Mouse (Mus musculus) right cerebral cortex, postnatal 36 days (tissue): Measurements from ENCODE around the gene Cd164.
A peak's percentile ranks its signal among the peaks of the same experiment; 100 is the strongest.

Experiments
- DNase-seq, 2 experiments: peaks; one replicate each; pipeline ENCODE4 v3.0.0; 2022; ENCODE audit warnings: low spot score in 2 of 2, mixed read lengths in 1 of 2

Gene Cd164

DNA sequence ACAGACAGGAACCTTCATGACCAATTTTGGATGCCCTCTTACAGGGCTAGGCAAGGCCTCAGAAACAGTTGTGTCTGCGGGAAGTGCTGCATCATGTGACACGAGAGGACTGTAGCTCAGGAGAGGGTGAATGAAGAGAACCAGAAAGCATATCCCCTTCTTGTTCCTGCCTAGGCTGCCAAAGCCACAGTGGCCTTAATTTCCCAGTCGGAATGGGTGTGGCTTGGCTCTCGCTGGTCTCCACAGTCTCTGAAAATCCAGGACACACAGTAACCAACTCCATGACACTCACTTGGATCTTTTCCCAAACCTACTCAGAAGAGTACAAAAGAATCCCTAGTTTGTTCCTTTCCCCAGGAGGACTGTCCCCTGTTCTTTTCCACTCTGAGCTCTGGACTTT lies 18.3 kb upstream of the Cd164 start:
- DNase-seq: no peak

DNA sequence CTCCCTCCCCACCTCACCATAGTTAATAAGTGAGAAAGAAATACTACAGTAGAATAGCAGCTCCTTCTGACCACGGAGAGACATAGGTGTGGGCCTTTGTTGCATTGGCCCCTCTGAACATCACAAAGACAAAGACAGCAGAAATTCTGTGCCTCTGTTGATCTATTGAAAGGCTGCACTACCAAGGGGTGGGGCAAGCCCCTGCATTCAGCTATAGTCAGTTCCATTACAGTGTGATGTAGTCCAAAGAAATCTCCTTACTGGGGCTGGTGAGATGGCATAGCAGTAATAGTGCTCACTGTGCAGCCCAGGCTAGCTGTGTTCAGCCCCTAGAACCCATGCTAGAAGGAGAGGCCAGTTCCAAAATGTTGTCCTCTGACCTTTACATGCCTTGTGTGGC lies 14.2 kb upstream of the Cd164 start:
- DNase-seq: no peak

DNA sequence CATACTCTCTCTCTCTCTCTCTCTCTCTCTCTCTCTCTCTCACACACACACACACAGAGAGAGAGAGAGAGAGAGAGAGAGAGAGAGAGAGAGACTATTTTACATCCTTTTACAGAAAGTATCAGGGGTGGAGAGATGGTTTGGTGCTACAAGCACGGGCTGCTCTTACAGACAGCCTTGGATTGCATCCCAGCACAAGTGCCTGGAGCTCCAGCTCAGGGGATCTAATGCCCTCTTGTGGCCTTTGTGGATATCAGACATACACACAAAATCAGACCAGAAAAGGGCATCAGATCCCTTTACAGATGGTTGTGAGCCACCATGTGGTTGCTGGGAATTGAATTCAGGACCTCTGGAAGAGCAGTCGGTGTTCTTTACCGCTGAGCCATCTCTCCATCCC lies 13.8 kb upstream of the Cd164 start:
- DNase-seq: peak in 1 of 2 experiments; percentile 53

DNA sequence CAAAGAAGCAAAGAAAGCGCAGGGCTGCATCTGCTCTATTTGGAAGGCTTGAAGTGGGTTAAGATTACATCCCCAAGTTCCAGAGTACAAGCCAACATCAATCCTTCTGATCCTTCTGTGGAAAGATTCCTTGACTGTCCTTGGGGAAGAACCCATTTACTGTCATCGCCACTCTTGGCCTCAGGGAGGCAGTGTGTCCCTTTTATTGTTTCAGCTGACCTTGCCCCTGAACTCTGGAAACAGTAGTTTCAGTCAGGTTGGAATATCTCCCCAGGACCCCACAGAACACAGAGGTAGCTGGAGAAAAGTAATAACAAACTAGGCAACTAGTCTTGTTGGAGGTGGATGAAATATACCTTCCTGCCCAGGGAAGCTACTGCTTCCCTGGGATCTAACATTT lies 10.1 kb upstream of the Cd164 start:
- DNase-seq: no peak

DNA sequence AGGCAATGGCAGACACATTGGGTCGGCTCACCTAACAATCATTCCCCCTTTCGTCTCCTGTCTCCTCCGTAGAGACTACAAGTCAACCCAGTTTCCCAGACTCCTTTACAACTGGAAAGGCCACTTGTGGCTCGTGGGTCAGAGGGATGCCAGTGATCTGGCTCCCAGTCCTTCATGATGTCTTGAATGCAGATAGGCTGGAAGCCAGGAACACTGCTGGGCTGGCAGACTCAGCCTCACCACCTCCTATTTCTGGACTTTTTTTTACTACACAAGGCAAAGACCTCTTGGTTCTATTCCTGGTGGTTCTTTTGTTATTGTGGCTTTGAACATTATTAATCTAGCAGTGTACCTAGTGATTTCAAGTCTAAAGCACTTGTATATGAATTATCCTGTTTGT lies 4.9 kb upstream of the Cd164 start:
- no peak for DNase-seq

DNA sequence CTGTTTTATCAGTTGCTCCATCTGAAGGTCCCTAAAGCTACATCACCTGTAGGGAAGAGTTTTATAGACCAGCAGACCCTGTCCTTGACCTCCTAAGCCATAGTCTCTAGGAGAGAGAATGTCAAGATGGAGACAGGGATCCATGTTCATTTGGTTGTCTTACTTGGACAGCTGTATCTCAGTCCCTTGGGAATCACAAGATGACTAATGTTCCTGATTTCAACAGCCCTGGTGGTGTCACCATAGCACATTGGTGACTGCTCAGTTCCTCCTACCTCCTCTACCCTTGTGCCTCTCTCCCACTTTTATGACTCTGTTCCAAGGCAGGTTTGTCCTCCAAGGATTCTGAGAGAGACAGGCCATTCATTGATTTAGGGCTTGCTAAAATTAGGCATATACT lies 4.3 kb upstream of the Cd164 start:
- DNase-seq: no peak

DNA sequence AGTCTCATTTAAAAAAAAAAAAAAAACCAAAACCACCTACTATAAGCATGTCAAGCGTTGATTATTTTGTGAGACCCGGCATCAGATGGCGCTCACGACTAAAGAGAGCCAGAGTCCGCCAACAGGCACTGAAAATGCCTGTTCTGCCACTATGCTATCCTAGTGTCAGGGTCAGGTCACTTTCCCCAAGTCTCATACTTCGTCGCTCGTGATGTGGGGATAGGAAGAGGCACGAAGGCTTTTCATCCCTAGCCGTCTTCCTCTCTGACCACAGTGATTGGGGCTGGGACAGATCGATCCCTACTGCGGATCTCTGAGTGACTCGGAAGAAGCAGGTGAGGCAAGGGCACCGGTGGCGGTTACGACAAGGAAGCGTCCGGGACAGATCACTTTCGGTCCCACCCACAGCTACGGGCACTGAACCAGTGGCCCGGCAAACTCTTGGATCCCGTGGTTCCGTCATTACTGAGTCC lies 670 bp upstream of the Cd164 start:
- DNase-seq: peak; percentile 23 to 56

DNA sequence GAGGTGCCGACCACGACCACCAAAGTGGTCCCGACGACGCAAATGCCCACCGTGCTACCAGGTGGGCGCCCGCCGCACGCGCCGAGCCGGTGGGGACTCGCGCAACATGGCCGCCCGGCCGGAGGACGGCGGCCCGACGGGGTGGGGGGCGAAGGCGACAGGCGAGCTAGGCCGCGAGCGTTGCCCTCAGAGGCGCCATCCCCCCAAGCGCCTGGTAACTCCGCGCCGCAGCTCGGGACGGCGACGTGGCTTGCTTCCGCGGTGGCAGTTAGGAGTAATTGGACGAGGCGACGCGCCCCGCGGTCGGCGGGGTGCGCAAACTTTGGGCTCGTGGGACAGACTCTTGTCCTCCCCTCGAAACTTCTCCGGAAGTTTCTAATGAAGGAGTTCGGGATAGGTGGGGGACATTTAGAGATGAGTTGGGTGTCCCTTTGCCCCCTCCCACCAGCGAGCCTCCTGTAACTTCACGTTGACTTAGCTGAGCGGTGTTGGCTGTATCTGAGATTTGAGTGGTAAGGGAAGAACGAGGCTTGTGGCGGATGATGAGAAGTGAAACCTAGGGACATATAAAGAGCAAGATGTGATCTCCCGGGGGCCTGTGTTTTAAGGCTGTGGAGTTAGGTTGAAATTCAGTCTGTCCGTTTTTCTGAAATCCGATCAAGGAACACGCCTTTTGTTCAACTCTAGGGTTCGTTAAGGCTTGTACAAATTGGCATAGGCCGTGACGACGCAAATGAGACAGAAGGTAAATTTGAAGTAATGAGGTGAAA lies 611 bp downstream of the Cd164 start:
- DNase-seq: peak; percentile 10 to 27

DNA sequence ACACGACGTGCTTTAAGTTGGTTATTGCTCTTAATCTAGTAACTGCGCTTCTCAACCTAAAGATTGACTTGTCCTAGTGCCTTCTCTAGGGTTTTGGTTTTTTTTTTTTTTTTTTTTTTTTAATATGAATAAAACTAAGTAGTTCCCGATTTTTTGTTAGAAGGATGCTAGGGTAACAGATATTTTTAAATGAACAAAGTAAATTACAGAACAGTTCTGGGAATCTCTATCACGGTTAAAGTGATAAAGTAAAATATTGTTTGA lies 1.1 kb downstream of the Cd164 start:
- no peak for DNase-seq

DNA sequence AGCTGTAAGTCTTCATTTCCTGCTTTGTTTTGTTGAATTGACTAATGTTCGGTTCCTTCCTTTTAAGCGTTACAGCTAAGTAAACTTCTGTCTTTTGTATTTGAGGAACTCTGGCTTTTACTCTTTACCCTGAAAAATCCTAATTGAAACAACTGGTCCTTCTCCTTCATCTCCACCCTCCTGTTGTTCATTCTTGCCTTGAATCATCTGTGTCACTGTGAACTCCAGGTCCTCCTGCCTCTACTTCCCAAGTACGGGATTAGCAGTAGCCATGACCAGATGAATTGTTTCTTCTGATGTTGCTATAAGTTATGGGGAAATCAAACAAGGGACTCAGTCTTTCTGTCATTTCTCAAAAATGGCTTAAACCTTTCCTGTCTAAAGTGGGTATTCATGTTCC lies 4.2 kb downstream of the Cd164 start:
- DNase-seq: no peak

DNA sequence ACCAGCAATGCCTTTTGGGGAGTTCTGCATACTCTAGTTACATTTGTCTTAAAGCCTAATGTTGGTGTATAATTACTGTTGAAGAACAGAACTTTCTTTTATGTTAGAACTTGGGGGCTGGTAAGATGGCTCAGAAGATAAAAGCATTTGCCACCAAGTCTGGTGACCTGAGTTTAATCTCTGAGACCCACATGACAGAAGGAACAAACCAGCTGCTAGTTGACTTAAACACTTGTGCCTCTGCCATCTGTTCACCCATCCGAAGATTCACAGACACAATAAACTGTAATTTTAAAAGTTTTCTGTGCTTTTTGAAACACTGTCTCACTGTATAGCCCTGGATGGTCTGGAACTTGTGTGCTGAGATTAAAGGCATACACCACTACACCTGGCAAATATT lies 6.5 kb downstream of the Cd164 start:
- no peak for DNase-seq

DNA sequence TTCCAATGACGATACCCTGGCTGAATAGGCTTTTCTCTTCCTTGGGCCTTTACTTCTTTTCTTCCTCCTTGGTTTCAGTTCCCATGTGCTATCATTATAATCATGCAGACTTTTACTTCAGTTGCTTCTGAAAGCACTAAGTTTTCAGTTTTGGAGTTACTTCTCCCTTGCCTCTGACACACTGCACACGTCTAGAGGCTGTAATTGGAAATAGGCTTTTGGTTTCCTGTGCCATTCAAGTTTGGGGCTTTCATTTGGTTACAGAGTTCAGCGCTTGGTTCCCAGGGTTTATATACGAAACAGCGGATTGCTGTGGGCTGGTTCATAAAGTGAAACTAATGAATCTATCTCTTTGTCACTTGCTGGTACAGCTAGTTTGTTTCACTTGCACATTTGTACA lies 10.8 kb downstream of the Cd164 start:
- DNase-seq: no peak

DNA sequence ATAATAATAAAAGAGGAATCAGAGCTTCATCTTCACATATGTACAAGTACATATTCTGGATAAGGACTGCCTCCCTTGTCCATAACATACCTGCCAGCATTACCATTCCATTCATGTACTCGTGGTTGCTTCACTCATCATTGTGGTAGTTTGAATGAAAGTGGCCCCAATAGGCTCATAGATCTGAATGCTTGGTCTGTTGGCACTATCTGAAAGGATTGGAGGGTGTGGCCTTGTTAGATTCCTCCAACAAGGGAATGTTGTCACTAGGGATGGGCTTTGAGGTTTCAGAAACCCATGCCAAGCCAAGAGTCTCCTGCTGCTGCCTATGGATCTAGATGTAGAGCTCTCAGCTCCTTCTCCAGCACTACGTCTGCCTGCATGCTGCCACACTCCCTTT lies 16.8 kb downstream of the Cd164 start:
- no peak for DNase-seq

DNA sequence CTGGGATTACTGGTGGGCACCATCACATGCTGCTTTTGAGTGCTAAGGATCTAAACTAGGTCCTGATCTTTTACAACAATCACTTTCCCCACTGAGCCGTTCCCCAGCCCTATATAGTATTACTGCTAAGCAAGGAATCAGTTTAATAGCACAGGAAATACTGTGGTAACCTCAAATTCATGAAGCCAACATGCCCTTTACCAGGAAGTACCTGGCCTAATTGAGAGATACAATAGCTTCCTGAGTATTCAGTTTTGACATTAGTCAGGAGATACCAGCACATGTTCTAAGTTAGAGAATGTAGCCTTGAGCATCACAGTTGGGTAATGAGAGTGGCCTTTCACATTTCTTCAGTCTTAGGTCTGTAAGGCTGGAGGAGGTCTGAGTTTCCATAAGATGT lies 17.5 kb downstream of the Cd164 start:
- no peak for DNase-seq

DNA sequence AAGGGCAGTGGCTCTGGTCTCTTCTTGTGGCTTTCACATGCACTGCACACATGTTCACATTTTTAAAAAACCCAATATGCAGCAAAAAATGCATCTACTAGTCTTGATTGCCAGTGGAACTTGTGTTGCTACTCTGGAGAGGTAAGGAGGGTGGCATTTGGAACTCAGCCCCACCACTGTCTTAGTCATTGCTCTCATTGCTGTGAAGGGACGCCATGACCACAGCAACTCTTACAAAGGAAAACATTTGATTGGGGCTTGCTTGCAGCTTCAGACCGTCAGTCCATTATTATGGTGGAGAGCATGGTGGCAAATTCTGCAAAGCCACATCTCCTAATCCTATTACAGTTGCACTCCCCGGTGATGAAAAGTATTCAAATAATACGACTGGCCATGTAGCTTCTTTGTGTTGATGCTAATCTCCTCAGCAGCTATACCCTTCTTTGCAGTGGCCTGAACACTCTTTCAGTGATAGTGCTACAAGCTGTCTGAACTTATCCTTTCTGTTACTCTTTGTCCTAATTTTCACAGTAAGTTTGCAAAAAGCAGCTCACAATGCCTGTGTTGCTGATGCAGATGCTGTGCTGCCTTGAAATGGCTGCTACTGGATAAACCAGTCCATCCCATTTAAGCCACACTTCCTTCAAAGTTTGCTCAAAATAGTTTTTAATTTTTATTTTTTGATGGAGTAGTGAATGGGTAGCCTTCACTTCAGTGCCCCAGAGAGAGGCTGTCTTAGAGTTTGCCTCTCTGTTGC lies 18.2 kb downstream of the Cd164 start:
- no peak for DNase-seq

DNA sequence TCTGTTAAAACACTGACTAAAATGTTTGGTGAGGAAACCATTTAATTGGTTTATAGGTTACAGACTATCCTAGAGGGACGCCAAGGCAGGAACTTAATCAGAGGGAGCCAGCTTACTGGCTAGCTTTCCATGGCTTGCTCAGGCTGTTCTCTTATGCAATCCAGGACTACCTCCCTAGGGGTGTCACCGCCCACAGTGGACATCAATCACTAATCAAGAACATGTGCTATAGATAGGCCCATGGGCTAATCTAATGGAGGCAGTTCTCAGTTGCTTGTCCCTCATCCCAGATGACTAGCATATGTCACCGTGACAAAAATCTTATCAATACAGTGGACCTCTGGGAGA lies 18.7 kb downstream of the Cd164 start:
- no peak for DNase-seq

DNA sequence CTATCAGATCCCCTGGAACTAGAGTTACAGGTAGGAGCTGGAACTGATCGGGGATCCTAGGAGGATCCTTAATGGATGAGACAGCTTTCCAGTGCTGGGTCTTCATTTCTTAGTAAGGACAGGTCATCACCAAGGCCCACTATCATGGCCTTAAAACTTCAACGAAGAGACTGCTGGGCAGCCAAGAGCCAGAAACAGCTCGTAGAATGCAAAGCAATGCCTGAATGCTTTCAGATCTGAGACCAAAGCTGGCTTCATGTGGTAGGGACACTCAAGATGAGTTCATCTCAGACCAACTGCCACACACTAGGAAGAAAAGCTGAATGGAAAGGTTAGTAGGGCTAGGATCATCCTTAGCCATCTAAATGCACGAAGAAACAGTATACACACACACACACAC lies 19.8 kb downstream of the Cd164 start:
- DNase-seq: no peak

DNA sequence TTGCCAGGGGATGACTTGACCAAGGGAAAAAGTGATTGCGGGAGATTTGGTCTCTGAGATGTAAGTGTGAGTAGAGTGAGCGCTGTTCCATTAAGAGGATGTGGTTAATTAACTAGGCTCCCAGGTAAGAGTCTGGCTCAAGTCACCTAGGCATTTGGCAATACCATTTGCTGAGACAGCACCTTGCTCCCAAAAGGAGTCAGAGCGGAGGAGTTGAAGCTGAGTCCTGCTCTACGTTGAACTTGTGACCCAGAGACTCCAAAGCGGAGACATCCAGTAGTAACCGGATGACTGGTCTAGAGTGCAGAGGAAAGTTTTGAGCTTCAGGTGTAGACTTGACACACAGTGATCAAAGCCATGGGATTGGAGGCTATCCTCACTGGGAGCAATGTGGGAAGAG lies 22.8 kb downstream of the Cd164 start:
- DNase-seq: no peak

DNA sequence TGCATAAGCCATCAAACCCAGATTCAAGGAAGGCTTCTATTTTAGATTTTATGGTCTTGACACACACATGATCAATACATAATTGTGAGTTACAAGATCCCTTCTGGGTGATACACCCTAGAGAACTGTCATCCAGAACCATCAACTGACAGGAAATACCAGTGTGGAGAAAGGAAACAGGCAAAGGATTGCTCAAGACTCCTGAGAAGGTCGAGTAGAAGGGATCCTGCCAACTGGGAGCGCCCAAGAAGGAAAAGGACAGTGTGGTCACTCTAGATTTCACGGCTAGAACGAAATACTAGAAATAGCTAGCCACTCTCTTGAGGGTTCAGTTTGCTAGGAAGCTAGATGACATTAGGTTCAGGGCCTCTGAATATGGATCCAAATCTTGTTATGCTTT lies 24.2 kb downstream of the Cd164 start:
- DNase-seq: no peak

DNA sequence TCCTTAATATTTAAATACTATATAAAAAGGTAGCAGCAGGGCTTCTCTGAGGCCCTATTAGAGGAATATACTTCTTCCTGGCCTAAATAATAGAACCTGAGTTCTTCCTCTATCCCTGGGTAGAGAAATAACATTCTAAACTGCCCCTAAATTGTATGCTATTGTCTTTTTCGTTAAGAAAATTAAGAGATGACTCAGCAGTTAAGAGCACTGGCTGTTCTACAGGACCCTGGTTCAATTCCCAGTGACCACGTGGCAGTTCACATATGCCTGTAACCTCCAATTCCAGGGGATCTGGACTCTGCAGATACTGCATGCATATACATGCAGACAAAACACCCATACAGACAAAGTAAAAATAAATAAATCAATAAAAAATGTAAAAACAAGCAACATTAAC lies 24.6 kb downstream of the Cd164 start:
- no peak for DNase-seq

DNA sequence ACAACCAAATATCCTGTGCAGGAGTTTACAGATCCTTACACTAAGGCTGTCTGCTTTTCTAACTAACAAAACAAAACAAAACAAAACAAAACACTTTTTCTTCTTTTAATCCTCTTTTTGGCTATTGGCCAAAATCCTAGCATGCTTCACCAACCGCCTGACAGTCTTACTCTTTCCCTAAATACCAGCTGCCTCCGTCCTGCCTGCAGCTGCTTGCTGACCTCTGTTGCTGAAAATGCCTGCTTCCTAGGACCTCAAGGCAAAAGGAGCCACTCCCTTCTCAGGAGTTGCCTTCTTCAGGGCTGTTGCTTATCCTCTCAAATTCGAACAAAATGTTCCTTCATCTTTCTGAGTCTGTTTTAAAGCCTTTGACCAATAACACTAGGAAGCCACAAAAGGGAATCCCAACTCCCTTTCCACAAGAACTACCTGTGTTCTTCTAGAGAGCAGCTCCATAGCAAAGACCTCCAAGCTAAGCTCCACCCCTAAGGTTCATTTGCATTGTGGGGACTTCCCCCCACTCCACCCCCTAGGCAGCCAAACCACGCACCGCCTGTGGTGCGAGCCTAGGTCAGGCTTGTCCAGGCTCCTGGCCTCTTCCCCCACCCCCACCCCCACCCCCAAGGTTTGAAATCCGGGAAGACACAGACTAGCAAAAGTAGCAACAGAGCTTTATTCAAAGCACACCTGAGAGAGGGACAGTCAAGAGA lies 25.4 kb downstream of the Cd164 start:
- no peak for DNase-seq

DNA sequence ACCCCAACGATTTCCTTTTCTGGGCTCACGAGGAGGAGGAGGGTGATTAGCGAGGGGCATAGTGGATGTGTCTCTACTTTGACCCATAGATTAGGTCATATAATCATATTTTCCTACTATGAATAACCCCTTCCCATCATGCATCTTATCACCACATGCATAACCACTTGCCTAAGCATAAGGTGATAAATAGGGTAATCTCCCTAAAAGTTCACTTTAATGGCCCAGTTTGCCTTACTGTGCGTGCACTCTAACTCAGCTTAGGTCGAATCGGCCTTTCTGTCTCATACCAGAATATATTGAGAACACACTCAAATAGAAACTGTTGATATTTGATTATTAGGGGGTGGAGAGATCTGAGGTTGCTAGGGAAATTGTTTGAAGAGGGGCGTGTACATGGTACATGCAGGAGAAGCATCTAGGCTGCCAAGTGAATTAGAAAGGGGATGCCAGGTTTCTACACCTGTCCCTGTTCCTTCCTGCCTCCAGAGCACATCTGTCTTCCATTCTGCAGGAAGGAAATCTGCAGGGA lies 26.1 kb downstream of the Cd164 start:
- DNase-seq: no peak
